Mouse (Mus musculus) erythroblast, embryonic 14.5 days (primary cell): ENCODE measurements around the gene Plch1. TPM values are rescaled to one million over a fixed set of nuclear protein-coding genes. Genes with fewer than 3 reads are reported as not detected.

Source experiments
- H3K27me3 ChIP-seq: 2 replicates; pipeline ENCODE4 v1.6.1; 2012; ENCODE audit warnings: inconsistent platforms; ENCODE audit not compliant: control insufficient read depth
- H3K36me3 ChIP-seq: 2 replicates; pipeline ENCODE4 v1.6.1; 2012; ENCODE audit warnings: mild to moderate bottlenecking, inconsistent platforms; ENCODE audit not compliant: control insufficient read depth
- H3K4me1 ChIP-seq: 2 replicates; pipeline ENCODE4 v1.6.1; 2012; ENCODE audit warnings: inconsistent platforms; ENCODE audit not compliant: control insufficient read depth
- H3K4me3 ChIP-seq: replicated peaks from 2 replicates; pipeline ENCODE3; 2012; ENCODE audit warnings: moderate library complexity, mild to moderate bottlenecking, inconsistent platforms
- H3K9me3 ChIP-seq: 2 replicates; pipeline ENCODE4 v1.6.1; 2012; ENCODE audit warnings: low read length, inconsistent platforms, mixed read lengths; ENCODE audit not compliant: control insufficient read depth
- GATA1 ChIP-seq: IDR thresholded peaks from 2 replicates; pipeline ENCODE4 v1.6.1; 2012; ENCODE audit warnings: low read length, inconsistent platforms, mixed read lengths
- TAL1 ChIP-seq: IDR thresholded peaks from 3 replicates; pipeline ENCODE4 v1.6.1; 2012; ENCODE audit warnings: low read length, inconsistent platforms, mixed read lengths
- polyA plus RNA-seq: library from polyadenylated mRNA; stranded (reverse); fragments of >175 nt; gene quantifications from 2 replicates; pipeline ENCODE4 v1.2.3, GENCODE M21; 2012

Gene Plch1
- polyA plus RNA-seq, 1 experiment = not detected

- Histone ChIP-seq H3K4me1 (no peaks in the 10 kb centered on the region), H3K27me3 (no peaks in the 10 kb centered on the region), H3K9me3 (no peaks in the 10 kb centered on the region), H3K36me3 (no peaks in the 10 kb centered on the region), H3K4me3 (no peak overlapping the region)
- TF ChIP-seq TAL1 (no peak), GATA1 (no peak)
Observed at GRCm38 (mm10) chr3:63871249-63871648, 28.0 kb downstream of the Plch1 start.

- H3K4me1 ChIP-seq = no peaks in the 10 kb centered on the region
- no peaks in the 10 kb centered on the region for H3K36me3 ChIP-seq
- TF ChIP-seq TAL1 (no peak), GATA1 (no peak)
- H3K4me3 ChIP-seq = no peak overlapping the region
- no peaks in the 10 kb centered on the region for H3K9me3 ChIP-seq
- H3K27me3 ChIP-seq = no peaks in the 10 kb centered on the region
Observed at GRCm38 (mm10) chr3:63868285-63868684, 31.0 kb downstream of the Plch1 start.

GRCm38 (mm10) chr3:63865069-63865468 lies 34.2 kb downstream of the Plch1 start:
- no peak for TF ChIP-seq TAL1
- TF ChIP-seq GATA1 = no peak
- Histone ChIP-seq H3K4me1 (no peaks in the 10 kb centered on the region), H3K9me3 (no peaks in the 10 kb centered on the region), H3K4me3 (no peak overlapping the region), H3K36me3 (no peaks in the 10 kb centered on the region), H3K27me3 (no peaks in the 10 kb centered on the region)

- Histone ChIP-seq H3K27me3 (no peaks in the 10 kb centered on the region), H3K4me3 (no peak overlapping the region), H3K4me1 (no peaks in the 10 kb centered on the region), H3K36me3 (no peaks in the 10 kb centered on the region), H3K9me3 (no peaks in the 10 kb centered on the region)
- TF ChIP-seq TAL1 (no peak), GATA1 (no peak)
Observed at GRCm38 (mm10) chr3:63862716-63863115, 36.6 kb downstream of the Plch1 start.

GRCm38 (mm10) chr3:63852828-63853227 lies 46.4 kb downstream of the Plch1 start:
- no peak overlapping the region for H3K4me3 ChIP-seq
- no peaks in the 10 kb centered on the region for H3K36me3 ChIP-seq
- no peaks in the 10 kb centered on the region for H3K27me3 ChIP-seq
- no peak for TF ChIP-seq GATA1
- TF ChIP-seq TAL1 = no peak
- H3K9me3 ChIP-seq = no peaks in the 10 kb centered on the region
- H3K4me1 ChIP-seq = no peaks in the 10 kb centered on the region

GRCm38 (mm10) chr3:63851125-63851698 lies 48.1 kb downstream of the Plch1 start:
- H3K9me3 ChIP-seq = no peaks in the 10 kb centered on the region
- TF ChIP-seq GATA1 (no peak), TAL1 (no peak)
- no peaks in the 10 kb centered on the region for H3K27me3 ChIP-seq
- H3K4me3 ChIP-seq = no peak overlapping the region
- H3K36me3 ChIP-seq = no peaks in the 10 kb centered on the region
- no peaks in the 10 kb centered on the region for H3K4me1 ChIP-seq

GRCm38 (mm10) chr3:63849765-63850346 lies 49.4 kb downstream of the Plch1 start:
- no peaks in the 10 kb centered on the region for H3K9me3 ChIP-seq
- no peak for TF ChIP-seq GATA1
- no peak for TF ChIP-seq TAL1

GRCm38 (mm10) chr3:63844141-63844540 lies 55.1 kb downstream of the Plch1 start:
- Histone ChIP-seq H3K4me3 (no peak overlapping the region), H3K9me3 (no peaks in the 10 kb centered on the region), H3K27me3 (no peaks in the 10 kb centered on the region), H3K36me3 (no peaks in the 10 kb centered on the region), H3K4me1 (no peaks in the 10 kb centered on the region)
- no peak for TF ChIP-seq TAL1
- TF ChIP-seq GATA1 = no peak

More at GRCm38 (mm10) chr3:63849765-63850346, 49.4 kb downstream of the Plch1 start:
- H3K4me3 ChIP-seq = no peak overlapping the region
- H3K36me3 ChIP-seq = no peaks in the 10 kb centered on the region
- no peaks in the 10 kb centered on the region for H3K27me3 ChIP-seq
- H3K4me1 ChIP-seq = no peaks in the 10 kb centered on the region

- Histone ChIP-seq H3K9me3 (no peaks in the 10 kb centered on the region), H3K4me3 (no peak overlapping the region), H3K4me1 (no peaks in the 10 kb centered on the region), H3K27me3 (no peaks in the 10 kb centered on the region), H3K36me3 (no peaks in the 10 kb centered on the region)
- no peak for TF ChIP-seq GATA1
- TF ChIP-seq TAL1 = no peak
Observed at GRCm38 (mm10) chr3:63842436-63842835, 56.8 kb downstream of the Plch1 start.

- H3K9me3 ChIP-seq = no peaks in the 10 kb centered on the region
- TF ChIP-seq TAL1 = no peak
Observed at GRCm38 (mm10) chr3:63837750-63838149, 61.5 kb downstream of the Plch1 start.

More at GRCm38 (mm10) chr3:63837750-63838149, 61.5 kb downstream of the Plch1 start:
- H3K36me3 ChIP-seq = no peaks in the 10 kb centered on the region
- H3K4me1 ChIP-seq = no peaks in the 10 kb centered on the region
- no peaks in the 10 kb centered on the region for H3K27me3 ChIP-seq
- no peak overlapping the region for H3K4me3 ChIP-seq
